Mouse (Mus musculus) ovary, adult 18-20 months (tissue): ENCODE results near the gene Tomm5.
"Not testable (repeated sequence)": the region's sequence is repeated elsewhere in the genome, so short reads cannot be mapped to it uniquely, and the experiment has no call there.

ENCODE experiments used
- DNase-seq: peaks from one replicate; pipeline ENCODE4 v3.0.0; 2022; ENCODE audit warnings: low spot score, mixed read lengths

Gene Tomm5

GRCm38 (mm10) chr4:45066036-45066730 is 41.7 kb downstream of the Tomm5 start:
- DNase-seq, result no peak

GRCm38 (mm10) chr4:45064577-45064976 is 43.3 kb downstream of the Tomm5 start:
- DNase-seq, result no peak

DNA sequence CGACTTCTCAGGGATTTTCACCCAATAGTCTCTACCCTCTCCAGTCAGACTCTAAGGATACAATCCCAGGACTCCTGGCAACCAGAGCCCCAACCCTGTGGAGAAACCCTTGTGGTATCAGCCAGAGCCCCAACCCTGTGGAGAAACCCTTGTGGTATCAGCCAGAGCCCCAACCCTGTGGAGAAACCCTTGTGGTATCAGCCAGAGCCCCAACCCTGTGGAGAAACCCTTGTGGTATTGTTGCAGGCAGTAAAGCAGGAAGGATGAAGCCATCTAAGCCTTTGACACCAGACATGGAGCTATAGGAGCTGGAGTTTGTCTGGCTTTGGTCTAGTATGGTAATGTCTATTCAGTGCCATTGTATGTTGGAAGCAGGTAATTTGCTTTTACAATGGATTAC is 44.1 kb downstream of the Tomm5 start:
- not testable (repeated sequence) for DNase-seq

DNA sequence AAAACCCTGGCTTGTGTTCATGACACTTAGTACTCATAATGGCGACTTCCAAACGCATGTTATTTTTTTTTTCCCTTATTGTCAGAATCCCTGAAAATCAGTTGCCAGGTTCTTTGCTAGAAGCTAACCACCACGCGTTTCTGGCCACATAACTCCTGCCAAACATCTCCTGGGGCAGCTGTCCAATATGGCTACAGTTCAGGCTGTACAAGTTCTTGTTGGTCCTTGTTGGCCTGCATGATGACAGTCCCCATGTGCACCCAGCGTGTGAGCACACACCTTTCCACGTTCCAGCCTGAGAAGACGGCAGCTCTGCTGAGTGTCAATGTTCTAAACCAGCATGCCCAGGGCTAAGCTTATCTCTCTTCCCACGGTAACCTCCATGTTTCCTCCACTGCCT is 52.5 kb downstream of the Tomm5 start:
- DNase-seq, result no peak
